Mouse (Mus musculus) spleen, embryonic (tissue): ENCODE measurements around the gene Sc5d.

ENCODE experiments used
- CTCF ChIA-PET: fragments of 350-600 bp; sonication (Branson Sonifier 250); formaldehyde crosslinking; loops from one replicate; lab custom pipeline; 2022; lab: Charles Lee

Sc5d gene

DNA sequence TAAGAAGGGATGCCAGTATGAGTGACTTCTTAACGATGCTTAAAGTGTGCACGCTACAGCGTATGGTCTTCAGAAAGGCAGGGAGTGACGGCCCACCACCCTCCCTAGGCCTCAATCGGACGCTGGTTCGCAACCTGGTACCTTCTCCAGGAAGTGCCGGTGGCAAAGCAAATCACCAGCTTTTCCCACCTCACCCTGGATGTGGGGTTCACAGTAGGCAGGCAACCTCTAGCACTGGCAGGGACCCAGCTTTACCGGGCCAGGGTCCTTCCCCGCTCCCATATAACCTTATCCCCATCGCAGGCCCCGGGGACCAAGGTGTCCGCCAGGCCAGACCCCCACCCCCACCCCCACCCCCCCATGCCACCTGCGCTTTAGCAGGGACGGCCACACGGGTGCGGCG lies 346 bp downstream of the Sc5d start:
- CTCF ChIA-PET, result no interaction called here

DNA sequence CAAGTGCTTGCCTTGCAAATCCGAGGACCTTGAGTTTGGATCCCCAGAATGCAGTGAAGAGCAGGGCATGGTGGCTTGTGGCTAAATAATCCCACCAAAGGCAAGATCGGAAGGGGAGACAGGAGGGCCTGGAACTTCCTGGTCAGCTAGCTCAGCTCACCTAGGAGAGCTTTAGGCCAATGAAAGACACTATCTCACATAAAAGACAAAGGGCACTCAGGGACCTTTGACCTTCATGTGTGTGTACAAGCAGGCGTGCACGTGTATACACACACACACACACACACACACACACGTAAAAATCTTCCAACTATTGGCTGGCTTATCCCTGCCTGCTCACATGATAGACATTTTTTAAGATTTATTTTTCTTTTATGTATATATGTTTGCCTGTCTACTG lies 3.6 kb downstream of the Sc5d start:
- CTCF ChIA-PET, result no interaction called here

- CTCF ChIA-PET, result interaction anchor here (0.6 kb wide), 1 partner anchor 88 kb away, joined by 10 read pairs; no protein-coding TSS in a partner anchor
These were observed 14.9 kb downstream of the Sc5d start for GRCm38 (mm10) chr9:42249112-42249511.

DNA sequence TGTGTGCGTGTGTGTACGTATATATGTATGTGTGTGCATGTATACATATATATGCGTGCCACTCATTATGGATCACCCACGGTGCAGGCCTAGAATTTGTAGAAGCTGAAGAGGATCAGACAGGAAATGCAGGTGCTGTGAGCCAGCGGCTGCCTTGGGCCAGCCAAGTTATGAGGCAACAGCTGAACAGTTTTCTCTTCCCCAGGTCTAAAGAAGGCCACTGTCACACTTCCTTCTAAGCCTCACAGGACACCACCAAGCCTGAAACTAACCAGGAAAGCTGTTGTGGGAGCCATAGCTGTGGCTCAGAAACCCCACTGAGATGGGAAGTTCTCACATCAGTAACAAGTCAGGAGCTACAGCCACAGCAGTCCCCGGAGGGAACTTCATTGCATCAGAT lies 17.4 kb downstream of the Sc5d start:
- CTCF ChIA-PET, result no interaction called here

DNA sequence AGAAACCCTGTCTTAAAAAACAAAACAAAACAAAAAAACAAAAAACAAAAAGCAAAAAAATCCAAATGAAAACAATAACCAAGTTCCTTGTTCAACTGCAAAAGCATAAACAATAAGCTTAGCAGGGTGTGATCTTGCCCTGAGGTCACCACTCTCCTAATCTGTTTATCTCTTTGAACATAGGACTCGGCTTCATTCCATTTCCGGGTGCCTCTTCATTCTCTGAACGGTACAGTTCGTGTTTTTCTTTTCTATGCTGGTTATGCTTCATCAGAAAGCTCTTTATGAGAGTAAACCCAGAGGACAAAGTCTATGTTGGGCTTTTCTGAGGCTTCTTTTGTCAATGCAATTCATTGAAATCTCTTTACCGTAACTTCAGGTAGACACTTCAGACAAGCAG lies 19.9 kb downstream of the Sc5d start:
- CTCF ChIA-PET, result no interaction called here

GRCm38 (mm10) chr9:42241021-42241420 lies 23.0 kb downstream of the Sc5d start:
- CTCF ChIA-PET, result interaction anchor here (1.3 kb wide), 1 partner anchor 207 kb away, joined by 4 read pairs; no protein-coding TSS in a partner anchor

DNA sequence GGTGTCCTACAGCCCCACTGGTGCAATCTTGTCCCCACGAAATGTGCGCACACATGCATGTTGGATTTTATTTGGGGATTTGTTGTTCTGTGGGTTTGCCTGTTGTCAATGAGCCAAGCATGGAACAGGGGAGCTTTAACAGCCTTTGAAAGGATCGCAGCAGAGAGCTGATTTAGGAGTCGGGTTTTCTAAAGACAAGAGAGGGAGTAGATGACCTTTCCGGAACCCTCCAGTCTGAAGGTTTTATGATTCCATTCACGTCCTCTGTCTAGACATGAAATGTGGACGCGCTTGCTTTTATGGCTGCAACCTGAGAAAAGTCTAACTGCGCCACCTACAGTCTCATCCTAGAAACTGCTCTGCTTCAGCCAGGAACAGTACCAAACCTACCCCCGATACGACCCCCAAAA lies 23.5 kb downstream of the Sc5d start:
- CTCF ChIA-PET, result interaction anchor here (1.3 kb wide), 1 partner anchor 206 kb away, joined by 4 read pairs; no protein-coding TSS in a partner anchor

GRCm38 (mm10) chr9:42238827-42239226 lies 25.2 kb downstream of the Sc5d start:
- CTCF ChIA-PET, result interaction anchor here (0.6 kb wide), 1 partner anchor 144 kb away, joined by 7 read pairs; no protein-coding TSS in a partner anchor

- CTCF ChIA-PET, result interaction anchor here (0.6 kb wide), 1 partner anchor 124 kb away, joined by 3 read pairs; no protein-coding TSS in a partner anchor
These were observed 32.9 kb downstream of the Sc5d start for GRCm38 (mm10) chr9:42231116-42231515.

DNA sequence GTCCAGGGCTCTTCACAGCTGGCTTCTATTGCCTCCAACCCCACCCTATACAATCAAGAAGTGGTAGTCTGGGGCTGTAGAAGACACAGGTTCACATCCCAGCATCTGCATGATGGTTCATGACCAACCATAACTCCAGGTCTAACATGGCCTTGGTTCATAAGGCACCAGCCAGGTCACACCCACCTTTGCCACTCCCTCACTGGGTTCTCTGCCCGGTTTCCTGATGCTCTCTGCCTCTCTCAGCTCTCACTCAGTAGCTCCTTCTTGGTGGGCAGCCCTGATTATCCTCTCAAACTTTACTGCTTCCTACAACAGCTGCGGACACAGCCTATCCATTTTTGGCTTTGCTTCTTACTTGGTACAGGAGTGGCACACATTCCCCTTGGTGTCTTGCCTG lies 33.7 kb downstream of the Sc5d start:
- CTCF ChIA-PET, result interaction anchor here (0.6 kb wide), 1 partner anchor 123 kb away, joined by 3 read pairs; no protein-coding TSS in a partner anchor

- CTCF ChIA-PET, result no interaction called here
These were observed 34.5 kb downstream of the Sc5d start for GRCm38 (mm10) chr9:42229465-42230110.

DNA sequence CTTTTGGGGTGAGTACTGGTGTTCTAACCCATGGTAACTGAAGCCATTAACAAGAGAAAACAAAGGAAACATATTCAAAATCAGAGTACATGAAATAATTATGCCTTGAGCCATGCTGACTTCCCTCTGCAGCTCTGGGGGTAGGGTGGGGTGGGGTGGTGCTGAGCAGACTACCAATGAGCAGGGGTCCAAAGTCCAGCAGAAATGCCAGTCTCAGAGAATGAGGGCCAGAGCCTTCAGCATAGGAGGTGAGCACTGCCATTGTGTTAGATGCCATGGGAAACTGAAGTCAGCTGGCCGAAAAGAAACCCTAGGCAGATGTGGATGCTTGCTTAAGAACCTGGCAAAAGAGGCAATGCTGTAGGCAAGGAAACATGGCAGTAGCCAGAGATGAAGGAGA lies 36.3 kb downstream of the Sc5d start:
- CTCF ChIA-PET, result no interaction called here

GRCm38 (mm10) chr9:42219001-42219660 lies 44.9 kb downstream of the Sc5d start:
- CTCF ChIA-PET, result interaction anchor here (0.6 kb wide), 3 partner anchors 14 to 881 kb away, joined by 4 to 12 read pairs (median 7); no protein-coding TSS in a partner anchor

DNA sequence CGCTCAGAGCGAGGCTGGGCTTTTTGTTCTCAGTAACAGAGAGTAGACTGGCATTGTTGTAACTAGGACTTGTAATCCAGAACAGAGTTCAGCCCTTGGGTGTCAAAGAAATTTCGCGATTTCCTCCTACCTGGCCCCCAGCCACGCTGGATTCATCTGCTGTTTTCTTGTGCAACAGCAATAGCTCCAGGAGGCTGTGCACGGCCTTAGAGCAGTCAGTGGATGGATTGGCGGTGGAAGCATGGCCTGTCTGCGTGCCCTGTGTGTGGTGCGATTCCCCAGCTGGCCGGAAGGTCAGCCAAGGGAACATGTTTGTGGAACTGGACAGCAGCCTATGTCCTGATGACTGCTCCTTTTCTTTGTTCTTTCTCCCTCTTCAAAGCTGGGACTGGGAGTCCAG lies 46.4 kb downstream of the Sc5d start:
- CTCF ChIA-PET, result no interaction called here

GRCm38 (mm10) chr9:42214116-42214515 lies 49.9 kb downstream of the Sc5d start:
- CTCF ChIA-PET, result no interaction called here

- CTCF ChIA-PET, result no interaction called here
These were observed 50.9 kb downstream of the Sc5d start for GRCm38 (mm10) chr9:42213142-42213541.

- CTCF ChIA-PET, result interaction anchor here (1.4 kb wide), 1 partner anchor 83 kb away, joined by 3 read pairs; no protein-coding TSS in a partner anchor
These were observed 54.4 kb downstream of the Sc5d start for GRCm38 (mm10) chr9:42209666-42210065.

- CTCF ChIA-PET, result interaction anchor here (1.1 kb wide), 1 partner anchor 27 kb away, joined by 3 read pairs; no protein-coding TSS in a partner anchor
These were observed 55.6 kb downstream of the Sc5d start for GRCm38 (mm10) chr9:42208463-42208862.

- CTCF ChIA-PET, result interaction anchor here (0.6 kb wide), 1 partner anchor 33 kb away, joined by 4 read pairs; no protein-coding TSS in a partner anchor
These were observed 57.3 kb downstream of the Sc5d start for GRCm38 (mm10) chr9:42206750-42207149.

DNA sequence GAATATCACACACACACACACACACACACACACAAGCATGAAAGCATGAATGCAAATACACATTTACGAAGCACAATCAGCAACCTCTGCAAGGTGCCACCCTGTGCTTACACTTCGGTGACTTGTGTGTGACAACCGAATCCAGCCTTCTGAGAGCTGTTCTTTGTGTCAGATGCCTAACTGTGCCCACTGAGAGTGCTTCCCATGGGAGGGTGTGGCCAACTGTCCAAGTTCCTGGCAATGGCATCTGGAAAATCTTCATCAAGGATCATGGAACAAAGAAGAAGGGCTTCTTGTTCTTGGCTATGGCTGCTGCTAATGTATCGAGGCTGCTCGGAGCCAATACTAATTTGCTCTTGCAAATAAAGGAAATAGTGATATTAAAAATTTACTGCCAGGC lies 61.8 kb downstream of the Sc5d start:
- CTCF ChIA-PET, result interaction anchor here (0.5 to 0.7 kb wide), 2 partner anchors 131 to 139 kb away, joined by 4 read pairs; no protein-coding TSS in a partner anchor
